Mouse (Mus musculus) kidney, postnatal 36 days (tissue): Measurements from ENCODE around the gene Tgfa.

ENCODE experiments used
- DNase-seq, 2 experiments: peaks; one replicate each; pipeline ENCODE4 v3.0.0; 2021 to 2022; ENCODE audit warnings: mixed read lengths in 2 of 2

Gene Tgfa

DNA sequence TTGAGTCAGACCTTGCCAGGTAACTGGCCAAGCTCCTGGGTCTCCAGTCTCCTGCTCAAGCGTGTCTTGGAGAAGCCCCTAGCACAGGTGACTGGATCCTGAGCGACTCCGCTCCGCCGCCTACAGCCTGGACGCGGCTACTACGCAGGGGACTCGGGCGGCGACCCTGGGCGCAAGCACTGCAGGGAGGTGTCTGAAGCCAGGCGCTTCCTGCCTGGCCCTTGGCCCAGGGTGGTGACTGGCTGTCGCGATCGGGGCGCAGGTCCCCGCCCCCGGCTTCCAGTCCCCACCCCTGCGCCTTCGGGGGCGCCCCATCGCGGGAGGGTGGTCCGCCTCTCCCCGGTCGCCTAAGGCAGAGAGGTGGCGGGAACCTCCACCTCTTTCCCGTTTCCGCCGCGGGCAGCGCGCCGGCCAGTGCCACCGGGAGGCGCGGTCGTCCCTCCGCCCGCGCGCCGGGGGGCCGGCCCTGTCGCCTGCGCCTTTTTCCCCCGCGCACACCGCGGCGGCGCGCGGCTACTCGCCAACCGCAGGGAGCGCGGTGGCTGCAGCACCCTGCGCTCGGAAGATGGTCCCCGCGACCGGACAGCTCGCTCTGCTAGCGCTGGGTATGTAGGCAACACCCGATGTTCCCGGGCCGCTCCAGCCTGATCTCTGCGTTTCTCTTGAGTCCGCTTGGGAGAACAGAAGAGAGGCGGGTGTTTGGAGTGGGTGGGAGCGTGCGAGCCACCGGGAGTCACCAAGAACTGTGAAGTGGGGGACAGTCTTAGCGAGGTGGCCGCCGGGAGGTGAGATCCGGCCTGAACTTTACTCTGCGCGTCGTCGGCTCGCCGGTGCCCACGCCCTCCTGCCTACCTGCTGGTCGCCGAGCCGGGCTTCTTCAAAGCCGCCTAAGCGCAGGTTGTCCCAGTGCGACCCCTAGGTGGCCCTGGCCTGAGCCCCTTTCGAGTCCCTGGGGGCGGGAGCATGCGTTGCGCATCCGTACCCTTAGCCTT is at the start of gene Tgfa:
TSS of gene Tgfa (plus strand) at position 283 of the 992 bp plus-strand sequence.
- peak; percentile 54 to 79 for DNase-seq

DNA sequence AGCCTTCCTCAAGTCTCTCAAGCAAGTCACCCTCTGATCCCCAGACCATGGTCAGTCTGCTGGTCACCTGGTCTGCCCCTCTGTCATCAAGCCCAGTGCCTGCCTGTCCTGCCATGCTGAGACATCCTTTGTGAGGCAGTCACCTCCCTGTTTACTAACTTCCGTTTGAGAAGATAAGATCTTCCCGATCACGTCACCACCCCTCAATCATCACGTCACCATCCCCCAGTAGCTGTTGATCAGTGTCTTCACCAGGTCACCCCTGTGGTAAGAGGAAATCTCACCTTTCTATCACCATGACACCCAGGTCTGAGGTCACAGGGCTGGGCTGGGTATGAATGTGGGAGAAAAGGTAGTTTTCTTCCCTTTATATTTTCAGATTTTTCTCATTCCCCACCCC is 46.5 kb upstream of the Tgfa start:
- no peak for DNase-seq

DNA sequence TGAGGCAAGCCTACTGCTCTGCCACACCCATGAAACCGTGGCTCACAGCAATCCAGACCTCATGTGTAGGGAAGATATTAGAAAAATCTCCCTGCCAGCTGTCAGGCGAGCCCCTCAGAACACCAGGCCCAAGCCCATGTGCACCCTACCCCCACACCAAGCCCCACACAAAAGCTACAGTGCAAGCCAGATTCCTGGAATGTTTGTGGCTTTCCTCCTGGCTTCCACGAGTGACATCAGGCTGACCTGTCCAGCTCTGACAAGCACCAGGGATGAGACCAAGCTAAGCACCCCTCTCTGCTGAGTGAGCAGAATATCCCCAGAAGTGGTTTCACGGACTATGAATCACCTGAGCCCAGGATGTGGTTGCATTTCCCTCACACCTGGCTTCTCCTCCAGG is 46.0 kb upstream of the Tgfa start:
- DNase-seq, result no peak

- no peak for DNase-seq
Measured at GRCm38 (mm10) chr6:86152676-86153075, 42.3 kb upstream of the Tgfa start.

GRCm38 (mm10) chr6:86153436-86153990 is 41.5 kb upstream of the Tgfa start:
- no peak for DNase-seq

- DNase-seq, result no peak
Measured at GRCm38 (mm10) chr6:86154006-86154405, 41.0 kb upstream of the Tgfa start.

- DNase-seq, result no peak
Measured at GRCm38 (mm10) chr6:86154481-86154880, 40.5 kb upstream of the Tgfa start.

- DNase-seq, result peak; percentile 25 to 60
Measured at GRCm38 (mm10) chr6:86157253-86158234, 37.5 kb upstream of the Tgfa start.

GRCm38 (mm10) chr6:86160878-86161277 is 34.1 kb upstream of the Tgfa start:
- DNase-seq, result no peak

- no peak for DNase-seq
Measured at GRCm38 (mm10) chr6:86161586-86161985, 33.4 kb upstream of the Tgfa start.

GRCm38 (mm10) chr6:86164028-86164427 is 31.0 kb upstream of the Tgfa start:
- no peak for DNase-seq

GRCm38 (mm10) chr6:86166426-86166825 is 28.6 kb upstream of the Tgfa start:
- DNase-seq, result no peak

DNA sequence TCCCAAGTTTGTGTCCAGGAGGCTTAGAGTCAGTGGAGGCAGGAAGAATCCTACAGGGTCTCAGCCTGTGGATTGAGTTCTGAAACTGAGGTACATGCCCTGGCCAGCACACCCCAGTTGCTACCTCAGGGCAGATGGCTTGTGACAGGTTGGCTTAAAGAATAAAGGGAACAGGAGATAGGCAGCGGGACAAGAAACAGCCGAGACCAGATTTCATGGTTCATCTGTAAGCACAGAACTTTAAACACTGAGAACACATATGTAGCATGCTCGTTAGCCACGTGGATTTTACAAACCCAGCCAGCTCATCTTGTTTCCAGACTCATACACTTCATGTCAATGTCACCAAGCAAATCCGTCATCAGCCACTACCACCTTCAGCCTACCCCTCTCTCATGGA is 27.2 kb upstream of the Tgfa start:
- DNase-seq, result no peak

DNA sequence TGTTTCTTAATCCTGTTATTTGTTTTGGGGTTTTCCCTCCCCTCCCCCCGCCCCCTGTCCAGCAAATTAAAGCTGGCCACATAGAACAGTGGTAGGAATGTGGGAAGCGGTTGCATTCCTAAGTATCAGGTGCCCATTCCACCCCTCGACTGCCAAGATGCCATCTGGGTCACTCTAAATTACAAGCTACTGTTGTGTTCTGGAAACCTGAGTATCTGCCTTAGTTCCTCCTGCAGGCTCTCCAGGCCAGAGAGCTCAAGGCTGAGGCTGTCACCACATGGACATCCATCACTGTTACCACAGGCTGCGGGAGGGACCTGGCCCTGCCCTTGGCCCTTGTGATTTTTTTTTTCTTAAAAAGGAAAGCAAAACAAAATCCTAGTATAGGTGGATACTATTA is 25.9 kb upstream of the Tgfa start:
- no peak for DNase-seq

- peak in 1 of 2 experiments; percentile 43 for DNase-seq
Measured at GRCm38 (mm10) chr6:86176236-86176635, 18.8 kb upstream of the Tgfa start.

- no peak for DNase-seq
Measured at GRCm38 (mm10) chr6:86176721-86177120, 18.3 kb upstream of the Tgfa start.

DNA sequence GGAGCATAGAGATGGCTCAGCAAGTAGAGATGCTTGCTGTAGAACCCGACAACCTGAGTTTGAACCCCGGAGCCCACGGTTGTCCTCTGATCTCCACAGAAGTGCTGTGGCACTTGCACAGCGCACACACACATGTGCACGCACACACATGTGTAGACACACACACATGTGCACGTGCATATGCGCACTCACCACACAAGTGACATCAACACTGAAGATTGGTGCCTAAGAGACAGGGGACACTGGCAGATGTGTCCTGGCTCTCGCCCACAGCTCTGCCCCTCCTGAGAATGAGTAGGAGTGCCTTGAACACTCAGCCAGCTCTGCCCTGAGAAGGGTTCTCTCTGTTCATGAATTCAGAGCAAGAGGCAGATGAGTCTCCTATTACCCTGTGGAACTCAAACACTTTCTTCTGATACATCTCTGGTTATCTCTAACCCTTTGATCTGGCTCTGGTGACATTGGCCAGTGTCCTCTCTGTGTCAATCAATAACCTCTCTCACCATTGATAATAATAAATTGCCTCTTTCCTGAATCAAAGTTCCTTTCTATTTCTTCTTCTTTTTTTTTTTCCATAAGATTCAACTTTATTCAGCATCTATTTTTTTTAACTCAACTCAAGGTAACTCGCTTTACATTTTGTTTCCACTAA is 17.6 kb upstream of the Tgfa start:
- no peak for DNase-seq

DNA sequence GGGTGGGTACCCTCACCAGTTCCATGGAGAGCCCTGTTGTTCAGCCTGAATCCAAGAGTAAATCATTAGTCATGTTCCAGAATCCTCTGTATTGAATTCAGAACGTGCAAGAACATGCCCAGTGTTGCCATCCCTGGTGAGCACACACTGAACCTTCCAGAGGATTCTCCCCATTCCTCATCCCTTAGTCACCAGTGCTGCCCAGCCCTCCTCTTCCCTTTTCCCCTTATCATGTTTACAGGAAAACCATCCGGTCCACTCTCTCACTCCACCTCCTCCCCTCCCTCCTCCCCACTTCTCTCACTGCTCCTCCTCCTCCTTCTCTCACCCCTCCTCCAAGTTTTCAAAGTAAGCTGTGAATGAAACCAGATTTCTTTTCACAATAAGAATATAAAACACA is 14.4 kb upstream of the Tgfa start:
- DNase-seq, result no peak

- no peak for DNase-seq
Measured at GRCm38 (mm10) chr6:86182016-86182415, 13.0 kb upstream of the Tgfa start.

DNA sequence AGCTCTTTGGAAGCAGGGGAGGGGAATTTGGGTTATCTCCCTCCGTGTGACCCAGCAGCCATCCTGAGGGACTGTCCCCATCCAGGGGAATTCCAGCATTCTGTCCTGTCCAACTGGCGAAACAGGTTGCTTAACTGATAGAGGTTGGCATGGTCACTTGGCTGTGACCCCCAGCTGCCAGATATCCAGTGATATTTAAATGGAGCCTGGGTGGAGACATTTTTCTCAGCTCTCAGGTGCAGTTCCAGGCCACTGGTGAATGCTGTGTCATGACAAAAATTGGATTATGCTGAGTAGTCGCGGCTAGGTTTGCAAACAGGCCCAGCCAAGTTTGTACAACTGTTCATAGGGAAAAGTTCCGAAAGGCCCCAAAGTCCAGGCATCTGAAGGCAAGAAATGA is 12.4 kb upstream of the Tgfa start:
- no peak for DNase-seq

DNA sequence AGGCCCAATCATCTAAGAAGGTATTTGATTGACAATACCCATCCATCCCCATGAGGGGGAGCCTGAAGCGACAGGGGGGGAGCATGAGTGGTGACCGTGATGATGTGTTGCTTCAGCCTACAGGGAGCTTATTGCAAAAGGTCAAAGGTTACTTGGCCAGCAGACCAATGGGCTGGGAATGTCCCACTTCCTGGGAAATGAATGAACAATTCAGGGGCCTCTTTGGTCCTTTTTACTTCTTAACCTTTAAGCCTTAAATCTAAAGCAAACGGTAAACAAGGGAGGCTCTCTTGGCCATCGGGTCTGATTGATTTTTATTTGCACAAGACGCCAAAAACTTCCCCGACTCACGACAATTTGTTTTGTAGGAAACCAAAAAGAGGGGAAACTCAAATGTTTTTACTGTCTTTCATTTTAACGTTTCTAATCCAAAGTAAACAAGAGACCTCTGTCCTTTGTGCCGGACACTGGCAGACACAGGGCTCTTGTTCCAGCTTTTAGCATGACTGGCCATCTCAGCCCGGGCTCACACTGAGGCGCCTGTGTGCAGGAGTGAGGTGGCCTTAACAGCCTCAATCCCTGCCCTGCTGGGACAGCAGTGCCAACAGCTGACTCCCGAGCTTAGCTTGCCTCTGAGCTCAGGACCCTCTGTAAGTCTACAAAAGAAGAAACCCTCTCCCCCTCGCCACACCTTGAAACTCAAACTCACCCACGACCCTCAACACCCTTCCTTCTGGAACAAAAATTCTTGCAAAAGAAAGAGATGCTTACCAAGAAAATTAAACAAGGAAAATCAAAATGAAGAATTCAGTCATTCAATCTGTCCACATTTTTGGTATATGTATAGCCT is 8.7 kb upstream of the Tgfa start:
- DNase-seq, result no peak
